In genomic region chr5:96516329-96516728, GRCm38 (mm10) we compare ENCODE assay signal across 20 mouse cellular contexts.
DNase-seq lines count a peak whose midpoint lies in the region; ATAC-seq and TF ChIP-seq lines count a peak whose summit lies in the region.
"Had no signal": no experiment of that assay in that cellular context is flagged by ENCODE, and none has a peak within 500 bp of the region (broad histone marks: within the 10 kb centered on the region; RNA-seq: fewer than 3 reads in every experiment).

No protein-coding gene starts in this region.

- no peaks in the 10 kb centered on the region for H3K27me3 ChIP-seq in kidney, embryonic 16.5 days (ENCODE audit: insufficient read depth, low read length)
- H3K27me3 ChIP-seq: hindbrain, embryonic 15.5 days; neural tube, embryonic 12.5 days had no signal

- H3K9me3 ChIP-seq in kidney, embryonic 16.5 days (ENCODE audit: low read length) = no peaks in the 10 kb centered on the region
- H3K9me3 ChIP-seq: hindbrain, embryonic 15.5 days; neural tube, embryonic 12.5 days had no signal

- H3K36me3 ChIP-seq in kidney, embryonic 16.5 days (ENCODE audit: insufficient read depth, low read length) = no peaks in the 10 kb centered on the region
- H3K36me3 ChIP-seq: hindbrain, embryonic 15.5 days; neural tube, embryonic 12.5 days had no signal

- H3K4me1 ChIP-seq in kidney, embryonic 16.5 days (ENCODE audit: insufficient read depth, low read length) = peaks cover 24% of the 10 kb centered on the region
- H3K4me1 ChIP-seq: neural tube, embryonic 12.5 days had no signal

- peak overlapping the region; percentile 72 for H3K27ac ChIP-seq in layer of hippocampus, adult 2 months
- H3K27ac ChIP-seq in kidney, embryonic 16.5 days (ENCODE audit: low read length) = peak overlapping the region; percentile 92
- H3K27ac ChIP-seq: hindbrain, embryonic 15.5 days; neural tube, embryonic 12.5 days had no signal

- no peak for TF ChIP-seq CTCF in layer of hippocampus, adult 2 months (conservative IDR thresholded peaks at IDR 0.05)

- H3K4me3 ChIP-seq in layer of hippocampus, adult 2 months = no peak overlapping the region
- H3K4me3 ChIP-seq in kidney, embryonic 16.5 days (ENCODE audit: low read length) = no peak overlapping the region
- H3K4me3 ChIP-seq: hindbrain, embryonic 15.5 days; neural tube, embryonic 12.5 days had no signal

- 34% methylated on average over 6 of the region's 6 CpGs for WGBS in kidney, embryonic 16.5 days

- peak overlapping the region; percentile 22; the same call in 1 of the 2 replicates for H3K9ac ChIP-seq in kidney, embryonic 16.5 days (replicated peaks; ENCODE audit: low read length)
- H3K9ac ChIP-seq: hindbrain, embryonic 15.5 days; liver, postnatal 0 days; neural tube, embryonic 12.5 days had no signal

- ATAC-seq in kidney, embryonic 16.5 days (ENCODE audit: low FRiP score, low TSS enrichment) = peak; percentile 79
- ATAC-seq: intestine, embryonic 16.5 days; liver, postnatal 0 days had no signal

- no peak overlapping the region for H3K4me2 ChIP-seq in kidney, embryonic 16.5 days (replicated peaks; ENCODE audit: low read depth, low read length)
- H3K4me2 ChIP-seq: hindbrain, embryonic 15.5 days; neural tube, embryonic 12.5 days had no signal

- DNase-seq in layer of hippocampus, adult 2 months (ENCODE audit: low spot score in 2 of 2) = peak in 1 of 2 experiments; percentile 18
- no peak for DNase-seq in layer of hippocampus, adult 9-10 months (ENCODE audit: low spot score)
- DNase-seq in testis, postnatal 14 days (ENCODE audit: low spot score) = peak; percentile 3
- no peak for DNase-seq in testis, postnatal 10 days (ENCODE audit: low spot score)
- peak; percentile 20 to 37 for DNase-seq in layer of hippocampus, postnatal 14 days (ENCODE audit: low spot score in 2 of 2)
- no peak for DNase-seq in embryo, embryonic 9.5 days (ENCODE audit: extremely low spot score)
- DNase-seq in thymus, postnatal 0 days (ENCODE audit: low spot score) = no peak
- DNase-seq: adrenal gland, postnatal 36 days; cerebellum, adult 11-12 months; cerebellum, postnatal 36 days; gastrocnemius, postnatal 10 days; heart, adult 11 months; heart, postnatal 36 days; liver, postnatal 0 days; right cerebral cortex, postnatal 25 days; thymus, postnatal 25 days had no signal

Comparison
In these comparisons a context has a peak if more than half of its experiments do, and no peak if none do; other contexts are left out.
1. DNase-seq: peak in testis, postnatal 14 days (single experiment) and layer of hippocampus, postnatal 14 days (2 of 2); none in layer of hippocampus, adult 9-10 months (single experiment), testis, postnatal 10 days (single experiment), embryo, embryonic 9.5 days (single experiment) and thymus, postnatal 0 days (single experiment).